Mouse (Mus musculus) forebrain, embryonic 15.5 days (tissue): ENCODE results near the gene Gm13199. TPM values are rescaled to one million over a fixed set of nuclear protein-coding genes. Genes with fewer than 3 reads are reported as not detected.

Source experiments
- ATAC-seq: fragments of 200-750 bp; cut with Nextera tagmentation; replicated peaks from 2 replicates; pipeline ENCODE4 v1.8.0; 2017; ENCODE audit warnings: mild to moderate bottlenecking, moderate TSS enrichment, moderate library complexity
- H3K27ac ChIP-seq: fragments of 300-500 bp; sonication (generic); replicated peaks from 2 replicates; pipeline ENCODE4 v1.5.1; 2015; ENCODE audit warnings: mild to moderate bottlenecking, inconsistent platforms
- H3K27me3 ChIP-seq: fragments of 300-500 bp; sonication (generic); 2 replicates; pipeline ENCODE4 v1.6.1; 2015; ENCODE audit warnings: inconsistent platforms
- H3K36me3 ChIP-seq: fragments of 300-500 bp; sonication (generic); 2 replicates; pipeline ENCODE4 v1.6.1; 2015; ENCODE audit warnings: mild to moderate bottlenecking, inconsistent platforms
- H3K4me1 ChIP-seq: fragments of 300-500 bp; sonication (generic); 2 replicates; pipeline ENCODE4 v1.6.1; 2015; ENCODE audit warnings: inconsistent platforms
- H3K4me2 ChIP-seq: fragments of 300-500 bp; sonication (generic); replicated peaks from 2 replicates; pipeline ENCODE4 v1.6.1; 2015; ENCODE audit warnings: mild to moderate bottlenecking, inconsistent platforms
- H3K4me3 ChIP-seq: fragments of 300-500 bp; sonication (generic); 2 replicates; pipeline ENCODE4 v1.5.1; 2015; ENCODE audit warnings: mild to moderate bottlenecking, inconsistent platforms
- H3K9ac ChIP-seq: fragments of 300-500 bp; sonication (generic); replicated peaks from 2 replicates; pipeline ENCODE4 v1.6.1; 2015; ENCODE audit warnings: mild to moderate bottlenecking, inconsistent platforms
- H3K9me3 ChIP-seq: fragments of 300-500 bp; sonication (generic); 2 replicates; pipeline ENCODE4 v1.6.1; 2016; ENCODE audit warnings: inconsistent platforms
- WGBS: fragments of 180-500 bp; shearing (Covaris S2); methylation state at CpG from one replicate; pipeline ENCODE4 v1.1.7; 2015; ENCODE audit warnings: mixed read lengths; 5-methylcytosine and 5-hydroxymethylcytosine counted together
- polyA plus RNA-seq: library from polyadenylated mRNA; unstranded; fragments of >200 nt; fragmentation: Nextera tagmentation; extraction: Ambion mirVana; gene quantifications from 2 replicates; pipeline ENCODE4 v1.2.1, GENCODE M21; 2015

The Gm13199 gene
- polyA plus RNA-seq, result 1.2 and 1.9 TPM in 2 replicates

GRCm38 (mm10) chr2:5862834-5863233 is at the start of gene Gm13199:
Gene Gm13199, minus strand, starts transcription at chr2:5862934.
- H3K36me3 ChIP-seq, result peaks cover 41% of the 10 kb centered on the region
- no peaks in the 10 kb centered on the region for H3K27me3 ChIP-seq
- 93% methylated on average over 3 of the region's 3 CpGs for WGBS
- H3K9ac ChIP-seq, result no peak within 1 kb of the TSS
- no peak for ATAC-seq
- no peaks in the 10 kb centered on the region for H3K4me1 ChIP-seq
- H3K9me3 ChIP-seq, result no peaks in the 10 kb centered on the region
- H3K27ac ChIP-seq, result no peak within 1 kb of the TSS
- H3K4me2 ChIP-seq, result no peak within 1 kb of the TSS
- no peak within 1 kb of the TSS for H3K4me3 ChIP-seq

GRCm38 (mm10) chr2:5911282-5911965 is 48.7 kb upstream of the Gm13199 start:
- Histone ChIP-seq H3K4me1 (peaks cover 9% of the 10 kb centered on the region), H3K9ac (no peak overlapping the region), H3K36me3 (no peaks in the 10 kb centered on the region), H3K4me2 (no peak overlapping the region), H3K9me3 (no peaks in the 10 kb centered on the region), H3K4me3 (no peak overlapping the region), H3K27me3 (no peaks in the 10 kb centered on the region), H3K27ac (no peak overlapping the region)
- peak; percentile 43; the same call in 1 of the 2 replicates for ATAC-seq
- WGBS, result 58% methylated on average over 16 of the region's 16 CpGs

DNA sequence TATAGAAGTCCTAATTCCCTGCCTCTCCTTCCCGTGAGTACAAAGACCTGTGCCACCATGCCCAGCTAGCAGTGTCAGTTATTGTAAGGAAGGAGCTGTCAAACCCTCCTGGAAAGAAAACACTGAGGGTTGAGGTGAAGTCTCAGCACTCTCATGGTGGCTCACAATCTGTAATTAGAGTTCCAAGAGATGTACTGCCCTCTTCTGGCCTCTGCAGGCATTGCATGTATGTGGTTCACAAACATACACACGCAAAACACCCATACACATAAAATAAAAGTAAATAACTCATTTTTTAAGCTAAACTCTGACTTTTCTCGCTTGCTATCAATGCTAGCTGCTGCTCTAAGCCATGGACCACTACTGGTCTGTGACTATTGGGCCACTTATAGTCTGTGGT is 43.9 kb upstream of the Gm13199 start:
- H3K4me1 ChIP-seq, result peaks cover 12% of the 10 kb centered on the region
- H3K4me2 ChIP-seq, result no peak overlapping the region
- peaks cover 3% of the 10 kb centered on the region for H3K36me3 ChIP-seq
- H3K27me3 ChIP-seq, result no peaks in the 10 kb centered on the region
- WGBS, result 44% methylated on average over 3 of the region's 3 CpGs
- peak overlapping the region; percentile 70 for H3K27ac ChIP-seq
- H3K4me3 ChIP-seq, result no peak overlapping the region
- H3K9me3 ChIP-seq, result no peaks in the 10 kb centered on the region
- 0 out of 2 replicates have a peak, but pooled peaks have one; percentile 23 for ATAC-seq
- H3K9ac ChIP-seq, result no peak overlapping the region

- Histone ChIP-seq H3K27ac (peak overlapping the region; percentile 70), H3K4me2 (no peak overlapping the region), H3K4me1 (0 out of 2 replicates have a peak, but pooled peaks cover 9% of the 10 kb centered on the region), H3K9ac (no peak overlapping the region), H3K9me3 (no peaks in the 10 kb centered on the region), H3K27me3 (no peaks in the 10 kb centered on the region), H3K4me3 (no peak overlapping the region), H3K36me3 (peaks cover 3% of the 10 kb centered on the region)
- ATAC-seq, result 0 out of 2 replicates have a peak, but pooled peaks have one; percentile 46
- WGBS, result 21% methylated on average over 5 of the region's 5 CpGs
Observed at GRCm38 (mm10) chr2:5906092-5906491, 43.4 kb upstream of the Gm13199 start.

DNA sequence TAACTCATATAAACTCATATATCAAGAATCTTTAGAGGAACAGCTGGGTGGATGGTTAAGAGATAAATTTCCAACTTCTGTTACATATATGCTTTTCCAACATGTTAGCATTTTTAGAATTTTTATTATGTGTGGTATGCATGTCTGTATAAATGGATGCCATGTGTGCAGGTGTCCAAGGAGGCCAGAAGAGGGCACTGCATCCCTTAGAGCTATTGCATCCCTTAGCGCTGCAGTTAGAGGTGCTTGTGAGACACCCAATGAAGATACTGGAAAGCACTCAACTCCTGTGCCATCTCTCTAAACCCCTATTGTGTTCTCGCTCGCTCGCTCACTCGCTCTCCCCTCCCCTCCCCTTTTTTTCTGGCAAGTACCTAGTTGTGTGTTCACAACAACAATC is 37.4 kb upstream of the Gm13199 start:
- Histone ChIP-seq H3K27me3 (no peaks in the 10 kb centered on the region), H3K9me3 (no peaks in the 10 kb centered on the region), H3K4me3 (no peak overlapping the region), H3K36me3 (peaks cover 11% of the 10 kb centered on the region), H3K27ac (no peak overlapping the region), H3K4me2 (no peak overlapping the region), H3K9ac (no peak overlapping the region), H3K4me1 (no peaks in the 10 kb centered on the region)
- no peak for ATAC-seq
- WGBS, result 37% methylated on average over 5 of the region's 5 CpGs

GRCm38 (mm10) chr2:5894843-5895570 is 32.3 kb upstream of the Gm13199 start, which contains the start of gene Sec61a2:
Gene Sec61a2, minus strand, starts transcription at chr2:5895432.
- Histone ChIP-seq H3K36me3 (peaks cover 18% of the 10 kb centered on the region), H3K9me3 (no peaks in the 10 kb centered on the region), H3K27ac (peak within 1 kb of the TSS; percentile 82), H3K4me1 (peaks cover 23% of the 10 kb centered on the region), H3K27me3 (no peaks in the 10 kb centered on the region), H3K9ac (peak within 1 kb of the TSS; percentile 94), H3K4me3 (peak within 1 kb of the TSS; percentile 99), H3K4me2 (peak within 1 kb of the TSS; percentile 66)
- under 1% methylated on average over 62 of the region's 62 CpGs for WGBS
- peak; percentile 99 for ATAC-seq

- ATAC-seq, result no peak; the same call in 1 of the 2 replicates
- Histone ChIP-seq H3K4me2 (peak overlapping the region; percentile 66), H3K4me3 (peak overlapping the region; percentile 99), H3K4me1 (peaks cover 23% of the 10 kb centered on the region), H3K27me3 (no peaks in the 10 kb centered on the region), H3K9ac (peak overlapping the region; percentile 94), H3K27ac (no peak overlapping the region), H3K36me3 (peaks cover 18% of the 10 kb centered on the region), H3K9me3 (no peaks in the 10 kb centered on the region)
- 41% methylated on average over 11 of the region's 11 CpGs for WGBS
Observed at GRCm38 (mm10) chr2:5894296-5894695, 31.6 kb upstream of the Gm13199 start.

GRCm38 (mm10) chr2:5889412-5889811 is 26.7 kb upstream of the Gm13199 start:
- Histone ChIP-seq H3K9ac (no peak overlapping the region), H3K9me3 (no peaks in the 10 kb centered on the region), H3K4me1 (peaks cover 21% of the 10 kb centered on the region), H3K4me3 (no peak overlapping the region), H3K36me3 (peaks cover 42% of the 10 kb centered on the region), H3K27me3 (no peaks in the 10 kb centered on the region), H3K4me2 (no peak overlapping the region), H3K27ac (no peak overlapping the region)
- WGBS, result 71% methylated on average over 2 of the region's 2 CpGs
- ATAC-seq, result no peak

- H3K4me2 ChIP-seq, result no peak overlapping the region
- H3K9ac ChIP-seq, result no peak overlapping the region
- no peaks in the 10 kb centered on the region for H3K9me3 ChIP-seq
- 89% methylated on average over 5 of the region's 5 CpGs for WGBS
- H3K4me3 ChIP-seq, result no peak overlapping the region
- H3K27ac ChIP-seq, result no peak overlapping the region
- no peak for ATAC-seq
- peaks cover 18% of the 10 kb centered on the region for H3K4me1 ChIP-seq
- no peaks in the 10 kb centered on the region for H3K27me3 ChIP-seq
- H3K36me3 ChIP-seq, result peaks cover 44% of the 10 kb centered on the region
Observed at GRCm38 (mm10) chr2:5888865-5889264, 26.1 kb upstream of the Gm13199 start.

DNA sequence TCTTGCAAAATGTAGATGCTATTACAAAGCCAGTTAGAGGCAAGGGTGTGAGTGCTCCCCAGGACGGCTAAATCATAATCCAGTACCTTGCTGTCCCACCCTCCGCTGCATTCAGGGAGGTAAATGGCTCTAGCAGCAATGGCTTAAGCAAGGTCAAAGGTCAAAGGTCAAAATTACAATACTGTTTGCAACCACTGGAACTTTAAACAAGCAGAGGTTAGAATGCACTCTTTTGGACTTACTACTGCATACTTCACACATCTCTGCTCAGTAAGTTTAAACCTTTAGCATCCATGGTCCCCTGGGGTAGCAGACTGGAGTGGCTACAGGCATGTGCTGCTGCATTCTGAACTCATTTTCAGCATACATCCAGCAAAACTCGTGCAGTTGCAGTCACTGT is 14.7 kb upstream of the Gm13199 start:
- H3K27ac ChIP-seq, result no peak overlapping the region
- ATAC-seq, result no peak
- H3K9ac ChIP-seq, result no peak overlapping the region
- H3K27me3 ChIP-seq, result no peaks in the 10 kb centered on the region
- 75% methylated on average over 3 of the region's 3 CpGs for WGBS
- H3K4me2 ChIP-seq, result no peak overlapping the region
- H3K36me3 ChIP-seq, result peaks cover 71% of the 10 kb centered on the region
- H3K4me1 ChIP-seq, result no peaks in the 10 kb centered on the region
- H3K9me3 ChIP-seq, result no peaks in the 10 kb centered on the region
- no peak overlapping the region for H3K4me3 ChIP-seq

DNA sequence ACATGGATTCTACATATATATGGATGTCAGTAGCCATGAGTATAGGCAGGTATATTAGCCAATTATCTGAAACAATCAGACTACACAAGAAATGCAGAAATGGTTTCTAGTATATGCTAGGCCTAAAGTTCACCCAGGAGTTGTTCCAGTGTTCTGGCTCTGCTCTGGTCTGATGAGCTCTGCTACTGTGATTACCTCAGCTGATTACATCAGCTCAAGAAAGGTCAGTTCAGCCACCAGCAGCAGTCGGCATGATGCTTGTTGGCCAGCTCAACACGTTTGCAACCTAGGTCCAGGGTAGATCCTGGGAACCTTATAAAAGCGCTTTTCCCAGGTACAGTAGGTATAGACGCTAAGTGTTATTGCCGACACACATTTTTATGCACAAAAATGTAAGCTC is 7.0 kb upstream of the Gm13199 start:
- Histone ChIP-seq H3K9ac (no peak overlapping the region), H3K4me1 (no peaks in the 10 kb centered on the region), H3K4me2 (no peak overlapping the region), H3K4me3 (no peak overlapping the region), H3K27me3 (no peaks in the 10 kb centered on the region), H3K27ac (no peak overlapping the region), H3K36me3 (peaks cover 57% of the 10 kb centered on the region), H3K9me3 (no peaks in the 10 kb centered on the region)
- no peak for ATAC-seq
- 92% methylated on average over 5 of the region's 5 CpGs for WGBS

DNA sequence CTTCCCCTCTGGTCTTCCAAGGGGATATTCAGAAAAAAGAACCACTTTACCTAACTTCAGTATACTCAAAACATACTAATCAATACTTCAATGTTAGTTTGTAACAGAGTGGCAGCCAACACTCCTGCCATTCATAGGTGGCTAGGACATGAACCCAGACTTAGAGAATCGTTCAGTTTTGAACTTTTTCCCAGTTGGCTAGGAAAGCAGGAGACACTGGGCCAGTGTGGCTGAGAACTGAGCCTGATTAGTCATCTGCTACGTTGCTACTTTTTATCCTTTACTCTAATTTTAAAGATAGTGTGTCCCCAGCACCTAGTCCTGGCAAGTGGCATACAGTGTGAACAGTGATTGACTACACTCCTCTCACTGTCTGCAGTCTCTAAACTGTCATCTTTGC is 4.9 kb upstream of the Gm13199 start:
- Histone ChIP-seq H3K9ac (no peak overlapping the region), H3K27me3 (no peaks in the 10 kb centered on the region), H3K4me3 (no peak overlapping the region), H3K4me1 (no peaks in the 10 kb centered on the region), H3K4me2 (no peak overlapping the region), H3K9me3 (no peaks in the 10 kb centered on the region), H3K36me3 (peaks cover 58% of the 10 kb centered on the region), H3K27ac (no peak overlapping the region)
- no peak for ATAC-seq
- whole genome bisulfite sequencing, result 87% methylated on average over 2 of the region's 2 CpGs
